Mouse (Mus musculus) hindbrain, postnatal 0 days (tissue): ENCODE measurements at regions not wholly inside any gene's neighbourhood (a gene's known extent, or its start where the extent isn't known, plus 50 kb on each side); places are given as distances from the start of the nearest gene placed in this dataset.

Experiments used
- ATAC-seq: fragments of 200-750 bp; cut with Nextera tagmentation; 2 replicates; pipeline ENCODE4 v1.8.0; 2017; ENCODE audit warnings: mild to moderate bottlenecking, moderate TSS enrichment, moderate library complexity
- DNase-seq: peaks from one replicate; pipeline ENCODE4 v3.0.0-alpha.2; 2015; ENCODE audit warnings: low spot score
- H3K27ac ChIP-seq: fragments of 300-500 bp; sonication (generic); 2 replicates; pipeline ENCODE4 v1.5.1; 2014; ENCODE audit warnings: mild to moderate bottlenecking
- H3K27me3 ChIP-seq: fragments of 300-500 bp; sonication (generic); 2 replicates; pipeline ENCODE4 v1.6.1; 2014; ENCODE audit warnings: low read length, mixed read lengths; ENCODE audit not compliant: insufficient read depth
- H3K36me3 ChIP-seq: fragments of 300-500 bp; sonication (generic); 2 replicates; pipeline ENCODE4 v1.6.1; 2014; ENCODE audit warnings: low read length, mixed read lengths; ENCODE audit not compliant: insufficient read depth
- H3K4me1 ChIP-seq: fragments of 300-500 bp; sonication (generic); 2 replicates; pipeline ENCODE4 v1.6.1; 2014; ENCODE audit warnings: antibody characterized with exemption, low read length, mixed read lengths; ENCODE audit not compliant: insufficient read depth
- H3K4me2 ChIP-seq: fragments of 300-500 bp; sonication (generic); 2 replicates; pipeline ENCODE4 v1.6.1; 2014; ENCODE audit warnings: low read depth, mild to moderate bottlenecking, low read length, moderate library complexity, mixed read lengths
- H3K4me3 ChIP-seq: fragments of 300-500 bp; sonication (generic); 2 replicates; pipeline ENCODE4 v1.5.1; 2014; ENCODE audit warnings: low read length
- H3K9ac ChIP-seq: fragments of 300-500 bp; sonication (generic); replicated peaks from 2 replicates; pipeline ENCODE4 v1.6.1; 2014; ENCODE audit warnings: mild to moderate bottlenecking, low read length, moderate library complexity, mixed read lengths
- H3K9me3 ChIP-seq: fragments of 300-500 bp; sonication (generic); 2 replicates; pipeline ENCODE4 v1.6.1; 2016; ENCODE audit warnings: low read length, mixed read lengths
- CTCF ChIP-seq: IDR thresholded peaks from 2 replicates; pipeline ENCODE4 v1.5.1; 2016; ENCODE audit warnings: antibody characterized with exemption, control low read depth, low read depth
- WGBS: fragments of 180-500 bp; shearing (Covaris S2); extraction: QIAGEN DNeasy Blood & Tissue Kit; methylation state at CpG from one replicate; pipeline ENCODE4 v1.1.7; 2014; 5-methylcytosine and 5-hydroxymethylcytosine counted together

DNA sequence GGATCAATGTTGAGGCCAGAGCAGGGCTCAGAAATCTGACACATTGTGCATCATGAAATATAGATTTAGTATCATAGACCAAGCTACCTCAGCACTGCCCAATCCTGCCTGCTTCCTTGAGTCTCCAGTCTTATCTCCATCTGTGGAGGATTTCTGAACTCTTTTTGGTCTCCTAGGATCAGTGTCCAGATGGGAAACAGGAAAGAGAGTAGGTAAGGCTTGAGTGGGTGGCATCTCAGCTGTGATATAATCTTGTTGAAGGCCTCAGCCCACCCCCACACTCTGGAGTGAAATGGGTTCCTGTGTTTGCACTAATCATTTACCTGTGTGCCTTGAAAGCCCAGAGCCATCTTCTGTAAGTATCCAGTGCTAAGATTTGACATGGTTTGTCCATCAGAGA lies 74.3 kb upstream of the Aff3 start:
- no peak overlapping the region for H3K9ac ChIP-seq
- no peaks in the 10 kb centered on the region for H3K36me3 ChIP-seq
- DNase-seq (no peak), ATAC-seq (no peak)
- no peak overlapping the region for H3K4me3 ChIP-seq
- no peak for TF ChIP-seq CTCF
- no peaks in the 10 kb centered on the region for H3K4me1 ChIP-seq
- no peak overlapping the region for H3K4me2 ChIP-seq
- H3K27ac ChIP-seq, result no peak overlapping the region
- no peaks in the 10 kb centered on the region for H3K27me3 ChIP-seq
- H3K9me3 ChIP-seq, result no peaks in the 10 kb centered on the region

DNA sequence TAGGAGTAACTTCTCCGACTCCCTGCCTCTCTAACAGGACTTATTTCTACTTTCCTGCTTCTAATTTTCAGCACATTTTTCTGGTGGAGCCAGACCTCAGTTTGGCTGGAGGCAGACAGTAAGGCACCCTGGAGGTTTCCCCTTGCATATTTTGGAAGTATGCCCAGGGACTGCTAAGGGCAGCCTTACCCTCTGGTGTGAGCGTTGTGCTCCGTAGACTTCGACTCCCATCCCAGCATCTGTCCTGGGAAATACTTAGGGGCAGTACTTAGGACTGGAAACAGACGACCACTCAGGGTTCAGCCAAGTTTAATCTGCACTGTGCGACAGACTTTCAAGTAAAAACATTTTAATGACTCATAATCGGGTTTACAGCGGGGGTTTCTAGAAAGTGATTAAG lies 71.0 kb upstream of the Aff3 start:
- no peak for TF ChIP-seq CTCF
- no peaks in the 10 kb centered on the region for H3K36me3 ChIP-seq
- H3K27me3 ChIP-seq, result no peaks in the 10 kb centered on the region
- no peak overlapping the region for H3K4me2 ChIP-seq
- 53% methylated on average over 8 of the region's 8 CpGs for WGBS
- no peak overlapping the region for H3K27ac ChIP-seq
- H3K4me3 ChIP-seq, result no peak overlapping the region
- DNase-seq, result peak; percentile 63
- no peaks in the 10 kb centered on the region for H3K4me1 ChIP-seq
- H3K9ac ChIP-seq, result no peak overlapping the region
- no peak for ATAC-seq
- H3K9me3 ChIP-seq, result no peaks in the 10 kb centered on the region

DNA sequence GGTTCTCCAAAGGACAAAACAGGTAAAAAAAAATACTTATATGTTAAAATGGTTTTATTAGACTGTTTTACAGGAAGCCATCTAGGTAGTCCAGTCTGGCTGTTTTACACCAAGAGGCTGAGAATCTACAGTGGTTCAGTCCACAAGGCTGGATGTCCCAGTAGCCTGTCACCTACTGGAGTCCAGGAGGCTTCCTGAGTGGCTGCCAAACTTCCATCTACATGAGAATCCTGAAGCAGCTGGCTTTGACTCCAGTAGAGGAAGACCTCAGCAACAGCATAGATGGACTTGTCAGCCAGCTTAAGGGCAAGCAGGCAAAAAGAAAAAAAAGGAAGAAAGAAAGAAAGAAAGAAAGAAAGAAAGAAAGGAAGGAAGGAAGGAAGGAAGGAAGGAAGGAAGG lies 68.4 kb upstream of the Aff3 start:
- Histone ChIP-seq H3K4me1 (no peaks in the 10 kb centered on the region), H3K9ac (no peak overlapping the region), H3K4me2 (no peak overlapping the region), H3K27me3 (no peaks in the 10 kb centered on the region), H3K27ac (no peak overlapping the region), H3K9me3 (no peaks in the 10 kb centered on the region), H3K36me3 (no peaks in the 10 kb centered on the region), H3K4me3 (no peak overlapping the region)
- TF ChIP-seq CTCF, result no peak
- ATAC-seq, result no peak
- no peak for DNase-seq

DNA sequence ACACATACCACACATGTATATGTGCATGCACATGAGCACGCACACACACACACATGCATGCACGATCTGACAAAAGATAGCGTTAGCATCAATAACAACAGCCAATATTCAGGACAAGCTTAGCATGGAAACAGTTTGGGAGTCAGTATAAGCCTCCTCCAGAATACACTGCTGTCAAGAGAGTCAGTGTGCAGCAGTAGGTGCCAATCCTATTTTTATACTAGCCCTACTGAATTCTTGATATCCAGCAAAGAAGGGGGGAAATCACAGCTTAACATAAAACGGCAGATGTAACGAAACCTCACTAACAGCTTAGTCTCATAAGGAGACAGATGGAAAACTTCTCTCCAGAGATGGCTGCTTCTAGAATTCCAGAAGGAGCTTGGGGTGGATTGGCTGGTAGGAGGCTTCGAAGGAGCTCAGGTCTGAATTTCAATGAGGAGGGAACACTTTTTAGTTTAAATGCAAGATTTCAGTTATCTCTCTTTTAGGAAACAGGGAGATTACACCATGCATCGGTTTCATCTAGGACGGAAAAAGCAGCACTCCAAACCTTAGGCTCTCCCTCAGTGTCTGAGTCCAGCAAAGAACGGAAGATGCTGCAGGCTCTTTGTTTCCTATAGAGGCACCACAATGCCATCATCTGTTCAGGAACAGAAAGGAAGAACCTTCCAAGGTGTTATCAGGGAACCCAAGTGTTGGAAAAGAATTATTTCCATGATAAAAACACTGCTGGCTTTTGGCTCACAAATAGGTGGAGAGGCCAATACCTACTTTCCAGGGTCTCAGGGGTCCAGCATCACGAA lies 65.4 kb upstream of the Aff3 start:
- ATAC-seq (0 out of 2 replicates have a peak, but pooled peaks have one; percentile 43), DNase-seq (peak; percentile 66)
- Histone ChIP-seq H3K4me1 (no peaks in the 10 kb centered on the region), H3K4me3 (no peak overlapping the region), H3K27me3 (no peaks in the 10 kb centered on the region), H3K9me3 (no peaks in the 10 kb centered on the region), H3K27ac (0 out of 2 replicates have a peak overlapping the region, but pooled peaks have one; percentile 17), H3K9ac (no peak overlapping the region), H3K4me2 (no peak overlapping the region), H3K36me3 (no peaks in the 10 kb centered on the region)
- 61% methylated on average over 10 of the region's 10 CpGs for WGBS
- TF ChIP-seq CTCF, result peak; percentile 45

DNA sequence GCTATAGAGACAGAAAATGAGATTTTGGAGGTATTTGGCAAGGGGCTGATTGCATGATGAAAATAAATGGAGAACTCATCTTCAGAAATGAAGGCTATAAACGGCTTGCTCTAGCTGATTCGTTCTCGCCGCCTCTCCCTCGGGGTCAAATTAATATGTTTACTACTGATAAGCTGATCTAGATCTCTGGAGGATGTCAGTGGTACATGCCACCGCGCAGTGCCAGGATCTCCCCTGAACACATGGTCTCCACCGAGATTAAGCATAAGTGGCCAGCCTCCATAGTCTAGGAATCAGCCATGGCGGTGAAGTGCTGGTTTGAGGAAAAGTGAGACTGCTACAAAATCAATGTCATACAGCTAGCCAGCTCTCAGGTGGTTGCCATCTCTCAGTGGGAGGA lies 61.0 kb upstream of the Aff3 start:
- no peak for DNase-seq
- TF ChIP-seq CTCF, result no peak
- Histone ChIP-seq H3K9me3 (no peaks in the 10 kb centered on the region; the same call in 1 of the 2 replicates), H3K4me2 (no peak overlapping the region), H3K27ac (no peak overlapping the region), H3K4me3 (no peak overlapping the region), H3K36me3 (no peaks in the 10 kb centered on the region), H3K4me1 (no peaks in the 10 kb centered on the region), H3K27me3 (no peaks in the 10 kb centered on the region), H3K9ac (no peak overlapping the region)
- ATAC-seq, result no peak
- 70% methylated on average over 9 of the region's 9 CpGs for WGBS

DNA sequence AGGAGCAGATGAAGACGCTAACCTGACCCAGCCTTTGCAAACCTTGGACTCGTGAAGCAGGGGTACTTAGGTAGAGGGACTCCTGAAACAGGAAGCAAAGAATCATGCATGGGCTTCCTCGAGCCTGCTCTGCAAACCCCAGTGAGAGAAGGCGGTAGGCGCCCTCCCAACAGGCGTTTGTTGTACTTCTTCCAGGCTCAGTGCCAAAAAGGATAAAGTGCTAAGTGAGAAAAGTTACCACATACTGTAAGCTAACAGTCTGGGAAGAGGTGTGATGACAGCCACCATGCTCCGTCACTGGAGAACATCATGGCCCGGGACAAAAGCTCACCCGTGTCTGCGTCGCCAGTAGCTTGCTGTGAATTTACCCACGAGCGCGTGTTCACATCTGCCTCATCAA lies 59.9 kb upstream of the Aff3 start:
- 90% methylated on average over 14 of the region's 14 CpGs for WGBS
- TF ChIP-seq CTCF, result no peak
- H3K27ac ChIP-seq, result no peak overlapping the region
- ATAC-seq (no peak), DNase-seq (no peak)
- no peaks in the 10 kb centered on the region for H3K36me3 ChIP-seq
- no peaks in the 10 kb centered on the region; the same call in 1 of the 2 replicates for H3K9me3 ChIP-seq
- no peak overlapping the region for H3K9ac ChIP-seq
- H3K4me2 ChIP-seq, result no peak overlapping the region
- H3K4me1 ChIP-seq, result no peaks in the 10 kb centered on the region
- H3K4me3 ChIP-seq, result no peak overlapping the region
- no peaks in the 10 kb centered on the region for H3K27me3 ChIP-seq

DNA sequence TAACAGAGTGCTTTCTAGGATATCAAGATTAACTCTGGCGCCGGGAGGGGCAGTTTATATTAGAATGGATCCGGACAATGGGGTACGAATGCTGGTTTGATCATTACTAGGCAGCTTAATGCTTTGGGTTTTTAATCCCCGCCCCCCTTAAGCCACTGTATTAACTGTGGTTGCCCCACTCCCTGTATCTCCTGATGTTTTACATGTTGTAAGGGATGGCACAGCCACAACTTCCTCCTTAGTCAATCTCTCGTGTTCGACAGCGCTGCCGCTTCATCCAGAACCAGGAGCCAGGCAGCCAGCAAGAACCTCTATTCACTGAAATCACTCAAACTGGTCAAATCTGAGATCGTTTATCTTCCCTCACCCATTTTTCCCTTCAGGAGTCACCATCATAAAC lies 57.4 kb upstream of the Aff3 start:
- DNase-seq (no peak), ATAC-seq (no peak)
- 89% methylated on average over 10 of the region's 10 CpGs for WGBS
- Histone ChIP-seq H3K9me3 (no peaks in the 10 kb centered on the region; the same call in 1 of the 2 replicates), H3K4me2 (no peak overlapping the region), H3K4me1 (no peaks in the 10 kb centered on the region), H3K4me3 (no peak overlapping the region), H3K27ac (no peak overlapping the region), H3K27me3 (no peaks in the 10 kb centered on the region), H3K36me3 (no peaks in the 10 kb centered on the region), H3K9ac (no peak overlapping the region)
- TF ChIP-seq CTCF, result no peak
